Mouse (Mus musculus): ENCODE results near the gene Mkln1.

- TF ChIP-seq FLI1 (IDR thresholded peaks at IDR 0.05; ENCODE audit: low read length) (no peak), GATA1 (IDR thresholded peaks at IDR 0.05; ENCODE audit: borderline replicate concordance, low read length) (no peak)
These were observed 126.1 kb downstream of the Mkln1 start for GRCm38 (mm10) chr6:31524647-31525046.

All from megakaryocyte, embryonic 14.5 days (primary cell).